Mouse (Mus musculus): ENCODE measurements around the gene Apba1. TPM values are rescaled to one million over a fixed set of nuclear protein-coding genes. Genes with fewer than 3 reads are reported as not detected.

Apba1 gene
- total RNA-seq, 2 experiments from 2014 or later, result 120 to 138 TPM

DNA sequence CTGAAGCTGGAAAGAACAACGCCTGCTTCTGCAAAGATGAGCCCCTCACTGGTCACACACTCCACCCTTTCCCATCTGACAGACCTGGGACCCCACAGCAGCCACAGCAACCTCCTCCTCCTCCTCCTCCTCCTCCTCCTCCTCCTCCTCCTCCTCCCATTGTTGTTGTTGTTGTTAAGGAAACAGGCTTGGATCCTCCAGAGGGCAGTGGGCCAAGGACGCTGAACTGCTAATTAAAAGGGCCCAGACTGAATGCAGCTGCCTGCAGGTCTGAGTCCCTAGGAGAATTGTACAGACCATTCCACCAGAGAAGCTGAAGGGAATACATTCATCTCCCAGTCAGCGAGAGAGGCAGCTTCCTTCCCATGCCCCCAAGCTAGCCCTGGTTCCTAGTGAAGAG, 201.6 kb downstream of the Apba1 start:
- DNase-seq (ENCODE audit: low spot score in 2 of 2), result no peak
- intact Hi-C loops (cut with DNase I), result loop anchor here (2.0 to 5.0 kb wide), 3 partner anchors 203 to 663 kb away; partner anchors contain the start of gene Apba1

DNA sequence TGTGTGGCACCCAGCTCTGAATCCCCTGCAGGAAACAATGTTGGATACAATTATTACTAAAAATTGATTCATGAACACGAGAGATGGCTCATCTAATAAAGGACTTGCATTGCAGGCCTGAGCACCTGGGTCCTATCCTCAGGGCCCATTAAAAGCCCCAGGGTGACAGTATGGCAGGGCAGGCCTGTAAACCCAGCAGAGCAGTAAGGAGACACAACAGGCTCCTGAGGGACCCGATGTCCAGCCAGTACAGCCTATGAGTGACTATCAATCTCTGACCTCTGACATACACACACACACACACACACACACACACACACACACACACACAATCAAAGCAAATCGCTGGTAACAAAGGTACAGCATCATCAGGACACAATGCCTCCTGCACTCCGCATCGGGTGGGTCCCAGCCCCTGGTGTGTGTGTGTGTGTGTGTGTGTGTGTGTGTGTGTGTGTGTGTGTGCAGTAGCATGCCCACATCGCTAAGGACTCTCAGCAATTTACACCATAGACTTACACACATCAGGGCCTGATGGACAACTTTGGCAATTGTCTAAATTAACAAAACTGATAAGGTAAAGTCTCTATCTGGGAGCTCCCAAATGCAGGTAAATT, 202.3 kb downstream of the Apba1 start:
- intact Hi-C loops (cut with DNase I), result loop anchor here (1.0 to 5.0 kb wide), 4 partner anchors 101 to 664 kb away; partner anchors contain the start of gene Apba1
- DNase-seq (ENCODE audit: low spot score in 2 of 2), result no peak

DNA sequence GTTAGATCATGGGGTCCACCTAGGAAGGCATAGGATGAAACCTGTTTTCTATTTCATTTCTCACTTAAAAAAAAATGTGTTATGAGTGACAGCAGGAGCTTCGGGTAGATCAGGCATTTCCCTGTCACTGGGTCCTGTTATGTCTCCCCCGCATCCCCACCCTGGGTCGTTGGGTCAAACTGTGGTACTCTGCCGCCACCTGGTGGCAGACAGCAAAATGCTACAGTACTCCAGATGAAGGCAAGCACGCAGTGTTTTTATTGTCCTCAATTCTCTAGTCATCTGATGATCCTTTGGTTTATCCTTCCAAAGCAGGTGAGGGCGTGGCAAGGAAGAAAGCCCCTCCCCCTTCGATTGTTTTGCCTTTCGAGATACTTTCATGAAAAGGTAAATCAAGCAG, 202.8 kb downstream of the Apba1 start:
- intact Hi-C loops (cut with DNase I), result loop anchor here (1.0 to 5.0 kb wide), 4 partner anchors 101 to 664 kb away; partner anchors contain the start of gene Apba1
- peak; percentile 56 to 64 for DNase-seq (ENCODE audit: low spot score in 2 of 2)

DNA sequence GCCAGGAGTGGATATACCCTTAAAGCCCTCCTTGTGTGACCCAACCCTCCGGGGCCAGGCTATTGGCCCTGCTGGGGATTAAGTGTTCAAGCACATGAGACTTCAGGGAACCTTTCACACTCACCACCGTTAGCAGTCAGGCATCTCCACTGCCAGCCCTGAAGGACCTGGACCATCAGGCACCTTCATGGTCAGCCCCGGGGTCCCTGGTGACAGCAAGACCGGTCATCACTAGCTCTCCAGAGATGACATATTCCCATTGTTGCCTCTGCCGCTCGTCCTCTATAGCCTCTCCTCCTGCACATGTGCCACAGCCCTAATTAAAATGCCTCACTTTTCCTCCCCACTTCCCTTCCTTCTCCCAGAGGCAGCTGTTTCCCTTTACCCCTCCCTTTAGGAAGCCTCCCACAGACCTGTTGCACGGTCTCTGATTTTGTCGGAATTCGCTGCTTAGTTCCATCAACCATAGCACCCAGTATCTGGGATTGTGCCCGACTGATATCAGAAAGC, 205.8 kb downstream of the Apba1 start:
- intact Hi-C loops (cut with DNase I), result loop anchor here (5.0 kb wide), 2 partner anchors 207 to 667 kb away; partner anchors contain the start of gene Apba1
- DNase-seq (ENCODE audit: low spot score in 2 of 2), result no peak

DNA sequence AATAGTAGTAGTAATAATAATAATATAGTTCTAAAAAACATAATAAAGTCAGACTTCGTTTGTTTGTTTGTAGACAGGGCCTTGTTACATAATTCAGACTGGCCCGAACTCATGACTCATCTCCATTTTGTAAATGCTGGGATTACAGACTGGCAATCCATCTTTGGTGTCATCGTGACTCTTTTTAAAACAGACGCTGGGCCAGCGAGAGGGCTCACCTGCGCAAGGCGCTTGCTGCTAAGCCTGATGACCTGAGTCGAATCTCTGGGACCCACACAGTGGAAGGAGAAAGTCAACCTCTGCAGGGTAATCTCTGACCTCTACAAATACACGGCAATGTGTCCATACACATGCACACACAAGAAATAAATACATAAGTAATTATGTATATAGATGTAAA, 207.7 kb downstream of the Apba1 start:
- no peak for DNase-seq (ENCODE audit: low spot score in 2 of 2)
- intact Hi-C loops (cut with DNase I), result no loop called here

DNA sequence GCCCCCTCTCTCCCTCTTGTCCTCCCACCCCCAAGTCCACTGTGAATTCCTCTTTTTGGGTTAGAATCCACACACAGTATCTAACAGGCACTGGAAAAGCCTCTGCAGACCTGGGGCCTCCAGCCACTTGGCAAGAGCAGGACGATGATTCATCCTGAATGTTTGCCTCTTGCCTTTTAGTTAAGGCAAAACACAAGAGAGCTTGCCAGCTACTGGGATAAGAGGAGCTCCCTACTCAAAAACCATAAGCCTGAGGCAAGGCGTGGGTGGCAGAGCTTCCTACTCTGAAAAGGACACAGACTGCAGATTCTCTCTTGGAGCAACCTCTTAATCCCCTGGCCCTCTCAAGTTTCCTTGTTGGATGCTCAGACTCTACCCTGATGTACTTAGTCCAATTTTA, 208.5 kb downstream of the Apba1 start:
- DNase-seq (ENCODE audit: low spot score in 2 of 2), result peak; percentile 62 to 63

DNA sequence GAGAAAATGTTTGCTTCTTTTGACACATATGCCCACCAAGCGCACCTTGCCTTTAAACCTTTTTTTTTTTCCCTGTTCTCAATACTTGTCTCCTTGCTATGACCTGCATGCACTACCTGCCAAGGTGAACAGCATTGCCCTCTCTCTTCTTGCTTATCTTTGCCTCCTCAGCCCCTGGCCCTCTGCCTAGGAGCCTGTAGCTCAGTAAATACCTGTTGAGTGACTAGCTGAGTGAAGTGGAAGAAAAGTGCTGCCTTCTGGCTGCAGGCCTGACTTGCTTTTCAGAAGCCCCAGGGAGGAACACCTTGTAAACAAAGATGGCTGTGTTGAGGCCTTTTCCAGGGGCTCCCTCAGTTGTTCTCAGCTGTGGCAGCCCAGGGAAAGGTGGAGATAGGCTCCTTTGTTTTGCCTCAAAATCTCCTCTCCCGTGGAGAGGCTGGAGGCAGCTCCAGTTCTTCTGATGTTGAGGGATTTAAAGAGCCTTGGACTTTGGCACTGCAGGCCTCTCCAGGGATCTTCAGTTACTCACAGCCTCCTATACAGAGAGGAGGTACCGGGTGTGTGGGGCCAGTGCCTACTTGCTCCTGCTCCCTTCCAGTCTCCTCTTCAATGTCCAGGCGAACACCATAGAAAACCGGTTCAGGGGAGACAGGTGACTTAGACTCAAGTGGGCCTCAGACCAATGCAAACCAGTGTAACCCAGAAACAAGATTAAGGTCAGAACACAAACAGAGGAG, 209.6 kb downstream of the Apba1 start:
- no peak for DNase-seq (ENCODE audit: low spot score in 2 of 2)
- intact Hi-C loops (cut with DNase I), result no loop called here

More for the DNA sequence above, 208.5 kb downstream of the Apba1 start:
- intact Hi-C loops (cut with DNase I), result no loop called here

DNA sequence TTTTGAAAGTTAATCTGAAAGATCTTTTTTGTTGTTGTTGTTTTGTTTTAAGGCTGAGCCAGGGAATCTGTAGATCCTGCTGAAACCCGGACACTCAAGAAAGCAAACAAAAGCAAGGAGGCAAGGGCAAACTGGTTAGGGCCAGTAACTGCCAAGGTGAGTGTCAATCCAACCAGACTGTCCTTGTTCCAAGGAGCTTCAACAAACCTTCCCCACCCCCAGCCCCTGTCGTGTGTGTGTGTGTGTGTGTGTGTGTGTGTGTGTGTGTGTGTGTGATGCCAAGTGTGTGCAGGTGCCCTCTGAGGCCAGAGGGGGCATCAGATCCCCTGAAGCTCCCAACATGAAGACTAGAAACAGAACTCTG, 210.2 kb downstream of the Apba1 start:
- intact Hi-C loops (cut with DNase I), result no loop called here
- no peak for DNase-seq (ENCODE audit: low spot score in 2 of 2)

DNA sequence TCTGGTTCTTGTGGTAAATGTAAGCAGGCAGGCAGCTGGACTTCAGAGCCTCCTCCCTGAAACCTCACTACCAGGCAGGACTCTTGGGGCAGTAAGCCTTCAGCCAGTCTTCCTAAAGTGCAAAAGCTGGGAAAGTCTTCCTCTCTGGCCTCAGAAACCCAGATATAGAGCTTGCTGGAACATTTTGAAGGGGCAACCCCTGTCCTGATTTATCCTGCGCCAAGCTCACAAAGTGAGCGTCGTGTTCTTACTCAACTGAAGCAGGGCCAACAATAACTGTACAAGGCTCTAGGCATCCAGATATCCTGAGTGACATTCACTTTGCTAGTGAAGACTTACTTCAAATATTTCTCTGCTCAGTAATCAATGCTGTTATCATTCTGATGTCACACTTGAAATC, 211.7 kb downstream of the Apba1 start:
- intact Hi-C loops (cut with DNase I), result no loop called here
- no peak for DNase-seq (ENCODE audit: low spot score in 2 of 2)

DNA sequence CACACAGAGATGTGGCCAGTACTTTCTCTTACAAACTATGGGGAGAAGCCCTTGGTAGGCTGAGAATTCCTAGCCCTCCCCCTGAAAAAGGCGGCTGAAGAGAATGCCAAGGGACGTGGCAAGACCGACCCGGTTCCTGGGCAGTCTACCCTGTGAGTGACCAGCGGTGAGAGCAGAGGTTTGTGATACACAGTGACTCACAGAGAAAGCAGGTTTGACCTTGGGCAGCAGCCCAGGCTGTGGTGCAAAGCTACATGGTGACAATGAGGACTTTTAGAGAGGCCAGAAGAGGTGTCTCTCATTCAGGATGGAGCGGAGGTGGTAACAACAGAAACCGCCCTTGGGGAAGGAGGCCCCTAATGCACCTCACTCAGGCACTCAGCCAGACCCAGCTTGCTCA, 212.7 kb downstream of the Apba1 start:
- intact Hi-C loops (cut with DNase I), result no loop called here
- DNase-seq (ENCODE audit: low spot score in 2 of 2), result no peak

DNA sequence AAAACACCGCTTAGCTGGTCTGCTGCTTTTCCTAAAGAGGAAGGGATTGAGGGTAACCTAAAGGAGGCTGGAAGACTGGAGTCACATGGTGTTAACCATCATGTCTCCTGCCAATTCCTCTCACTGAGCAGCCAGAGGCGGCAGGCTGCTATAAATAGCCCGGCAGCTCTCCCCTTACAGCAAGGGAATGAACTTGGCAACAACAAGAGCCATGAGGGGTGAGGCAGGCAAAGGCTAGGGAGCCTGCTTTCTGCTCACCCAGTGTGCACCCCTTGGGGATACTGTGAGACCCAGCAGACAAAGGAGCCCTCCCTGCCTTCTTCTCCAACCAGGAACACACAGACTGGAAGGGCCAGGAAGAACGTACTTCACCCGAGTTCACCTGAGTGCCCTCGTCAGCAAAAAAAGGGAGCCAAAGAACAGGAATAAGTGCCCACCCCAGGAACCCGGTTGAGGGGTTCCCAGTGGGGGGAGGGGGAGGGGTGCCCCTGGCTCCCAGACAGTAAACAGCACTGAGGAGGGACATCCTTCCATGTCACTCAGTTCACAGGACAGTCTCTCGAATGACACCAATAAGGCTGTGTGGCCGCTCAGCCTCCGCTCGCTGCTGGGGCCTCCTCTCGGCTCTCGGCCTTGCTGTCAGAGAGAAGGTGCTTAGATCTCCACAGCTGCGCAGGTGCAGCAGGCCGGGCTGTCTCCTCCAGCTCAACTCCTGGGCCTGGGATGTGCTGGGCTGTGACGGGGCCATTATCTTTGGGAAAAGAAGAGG, 214.4 kb downstream of the Apba1 start:
- intact Hi-C loops (cut with DNase I), result no loop called here
- no peak for DNase-seq (ENCODE audit: low spot score in 2 of 2)

DNA sequence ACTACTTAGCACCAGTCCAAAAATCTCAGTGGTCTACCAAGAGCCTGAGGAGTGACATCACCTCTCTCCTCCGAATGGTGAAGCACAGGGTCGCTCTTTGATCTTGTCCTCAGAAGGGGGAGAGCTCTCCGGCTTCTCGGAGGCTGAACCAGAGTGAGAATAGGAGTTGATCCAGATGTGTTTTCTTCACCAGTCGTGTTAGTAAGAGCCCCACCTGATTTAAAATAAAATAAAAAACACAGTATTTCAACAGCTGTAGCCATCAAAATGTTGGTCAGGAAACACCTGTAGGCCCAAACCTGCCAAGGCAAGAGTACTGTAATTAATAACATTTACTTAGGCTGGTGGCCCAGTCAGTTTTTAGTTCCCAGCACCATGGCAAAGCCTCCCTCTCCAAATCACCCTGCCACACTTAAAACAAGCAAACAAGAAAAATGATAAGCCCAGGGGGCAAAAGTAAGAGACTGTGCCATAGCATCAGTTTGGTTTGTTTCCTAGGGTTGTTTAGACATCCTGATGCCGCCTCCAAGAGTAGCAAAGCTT, 219.3 kb downstream of the Apba1 start:
- intact Hi-C loops (cut with DNase I), result no loop called here
- DNase-seq (ENCODE audit: low spot score in 2 of 2), result no peak

DNA sequence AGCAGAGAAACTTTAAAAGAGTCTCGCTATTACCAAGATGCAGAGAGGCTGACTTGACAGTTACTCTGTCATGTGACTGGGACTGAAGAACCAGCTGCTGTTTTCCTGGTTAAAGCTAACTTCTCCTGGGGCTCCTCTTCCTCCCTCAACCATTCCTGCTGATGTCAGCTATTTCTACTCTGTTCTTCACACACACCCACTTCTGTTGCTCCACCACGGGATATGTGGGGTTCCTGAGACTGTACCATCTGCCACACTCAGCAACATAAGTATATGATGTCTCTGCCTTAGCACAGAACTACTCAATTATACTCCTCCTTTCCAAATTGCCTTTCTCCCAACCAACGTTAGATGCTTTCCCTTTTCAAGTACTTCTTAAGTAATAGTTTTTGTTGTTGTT, 221.9 kb downstream of the Apba1 start:
- intact Hi-C loops (cut with DNase I), result no loop called here
- peak; percentile 59 to 66 for DNase-seq (ENCODE audit: low spot score in 2 of 2)

DNA sequence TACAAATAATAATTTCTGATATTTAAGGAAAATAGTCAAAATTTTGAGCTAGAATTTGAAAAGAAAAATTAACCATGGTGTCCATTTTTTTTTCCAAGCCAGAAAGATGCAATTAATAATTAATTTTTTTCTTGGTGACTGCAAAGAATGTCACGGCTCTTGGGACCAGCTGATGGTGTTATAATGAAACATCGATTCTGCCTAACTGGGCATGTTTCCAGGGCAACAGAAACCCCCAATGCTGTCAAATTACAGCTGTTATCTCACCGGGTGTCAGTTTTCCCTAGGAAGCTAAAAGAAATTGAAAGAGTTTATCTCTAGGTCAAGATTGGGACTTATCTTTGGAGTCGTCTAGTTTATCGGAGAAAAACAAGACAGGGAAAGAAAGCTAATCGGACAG, 225.5 kb downstream of the Apba1 start:
- intact Hi-C loops (cut with DNase I), result no loop called here
- no peak for DNase-seq (ENCODE audit: low spot score in 2 of 2)

DNA sequence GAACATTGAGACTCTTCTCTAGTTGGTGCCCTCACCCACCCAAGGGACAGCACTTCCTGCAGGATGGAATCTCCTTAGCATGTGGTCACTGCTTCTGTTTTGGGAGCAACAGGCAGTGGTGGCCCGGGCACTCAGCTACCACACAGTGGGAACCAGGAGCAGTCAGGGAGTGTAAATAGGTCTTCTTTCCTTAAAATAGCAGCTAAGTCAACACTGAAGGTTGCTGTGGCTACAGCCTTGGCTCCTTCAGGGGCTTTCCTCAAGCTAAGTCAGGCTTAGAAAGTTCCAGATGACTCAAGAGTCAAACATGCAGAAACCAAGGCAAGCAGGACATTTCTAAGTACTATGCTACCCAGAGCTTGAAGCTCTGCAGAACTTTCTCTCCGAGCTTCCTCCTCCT, 228.6 kb downstream of the Apba1 start:
- intact Hi-C loops (cut with DNase I), result no loop called here
- DNase-seq (ENCODE audit: low spot score in 2 of 2), result no peak

DNA sequence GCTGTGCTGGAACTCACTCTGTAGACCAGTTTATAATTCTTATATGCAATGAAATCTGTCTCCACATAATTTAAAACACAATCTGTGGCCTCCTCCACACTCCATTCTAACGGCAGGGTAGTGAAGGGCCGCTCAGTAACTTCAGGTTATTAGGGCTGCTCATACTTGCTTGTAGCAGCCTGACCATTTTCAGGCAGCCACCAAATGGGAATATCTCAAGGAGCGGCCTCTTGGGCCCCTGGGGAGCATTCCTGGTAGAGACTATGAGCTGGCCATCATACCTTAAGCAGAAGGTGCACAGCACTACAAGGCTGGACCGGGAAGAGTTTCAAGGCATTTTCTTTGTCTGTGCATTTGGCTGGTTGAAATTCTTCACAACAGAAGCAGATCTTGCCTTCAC, 229.5 kb downstream of the Apba1 start:
- intact Hi-C loops (cut with DNase I), result no loop called here
- DNase-seq (ENCODE audit: low spot score in 2 of 2), result no peak

DNA sequence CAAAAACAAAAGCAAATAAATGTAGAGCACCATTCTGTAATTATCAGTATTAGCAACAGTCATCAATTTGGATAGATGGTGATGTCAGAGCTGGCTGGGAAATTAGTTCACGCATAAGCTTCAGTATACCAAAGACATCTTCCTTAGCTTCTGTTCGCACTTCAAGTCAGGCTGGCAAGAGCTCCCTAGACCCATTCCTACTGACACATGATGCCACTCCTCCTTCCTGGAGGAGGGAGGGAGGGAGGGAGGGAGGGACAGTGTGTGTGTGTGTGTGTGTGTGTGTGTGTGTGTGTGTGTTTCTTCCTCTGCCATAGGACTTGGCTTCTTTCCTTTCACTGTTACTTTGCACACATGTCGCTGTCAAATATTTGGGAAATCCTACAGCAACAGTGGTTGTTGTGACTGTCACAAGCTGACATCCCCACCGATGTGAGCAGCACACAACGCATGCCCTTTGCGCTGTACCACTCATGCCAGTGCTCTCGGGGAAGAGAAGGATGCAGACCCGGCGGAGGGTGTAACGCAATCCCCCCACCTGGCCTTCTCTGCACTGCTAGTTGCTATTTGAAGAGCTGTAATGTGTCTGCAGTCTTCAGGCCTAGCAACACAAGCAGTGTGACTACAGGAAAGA, 237.2 kb downstream of the Apba1 start:
- intact Hi-C loops (cut with DNase I), result no loop called here

More for the DNA sequence above, 237.2 kb downstream of the Apba1 start:
- DNase-seq (ENCODE audit: low spot score in 2 of 2), result no peak
